Mouse (Mus musculus): Measurements from ENCODE around the gene Tshz3.

Tshz3 gene

DNA sequence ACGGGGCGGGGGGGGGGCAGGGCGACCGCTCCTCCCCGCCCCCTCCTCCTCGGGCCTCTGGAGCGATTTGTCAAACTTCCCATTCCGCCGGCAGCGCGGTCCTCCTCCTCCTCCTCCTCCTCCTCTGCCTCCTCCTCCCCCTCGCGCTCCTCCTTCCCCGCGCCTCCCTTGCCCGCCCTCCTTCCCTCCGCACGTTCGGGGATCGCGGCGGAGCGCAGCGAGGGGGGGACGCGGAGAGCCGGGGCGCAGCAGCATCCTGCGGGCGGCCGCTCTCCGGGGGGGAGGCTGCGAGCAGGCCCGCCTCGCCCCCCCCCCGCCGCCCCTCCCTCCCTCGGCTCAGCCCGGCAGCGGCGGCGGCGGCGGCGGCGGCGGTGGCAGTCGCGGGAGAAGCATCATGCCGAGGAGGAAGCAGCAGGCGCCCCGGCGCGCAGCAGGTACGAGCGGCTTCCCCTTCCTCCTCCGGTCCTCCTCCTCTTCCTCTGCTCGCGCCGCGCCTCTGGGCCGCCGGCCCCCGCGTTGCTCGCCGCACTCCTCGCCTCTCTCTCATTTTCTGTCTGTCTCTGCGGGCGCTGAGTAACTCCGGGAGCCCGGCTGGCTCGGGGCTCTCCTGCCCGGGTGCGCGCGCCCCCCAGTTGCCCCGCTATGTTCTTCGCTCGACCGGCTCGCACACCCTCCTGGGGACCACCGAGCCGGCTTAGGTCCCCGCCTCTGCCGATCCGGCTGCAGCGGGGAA is at the start of gene Tshz3:
Gene Tshz3 (plus strand): TSS at position 263 of the 733 bp plus-strand sequence.
- DNase-seq, result no peak

DNA sequence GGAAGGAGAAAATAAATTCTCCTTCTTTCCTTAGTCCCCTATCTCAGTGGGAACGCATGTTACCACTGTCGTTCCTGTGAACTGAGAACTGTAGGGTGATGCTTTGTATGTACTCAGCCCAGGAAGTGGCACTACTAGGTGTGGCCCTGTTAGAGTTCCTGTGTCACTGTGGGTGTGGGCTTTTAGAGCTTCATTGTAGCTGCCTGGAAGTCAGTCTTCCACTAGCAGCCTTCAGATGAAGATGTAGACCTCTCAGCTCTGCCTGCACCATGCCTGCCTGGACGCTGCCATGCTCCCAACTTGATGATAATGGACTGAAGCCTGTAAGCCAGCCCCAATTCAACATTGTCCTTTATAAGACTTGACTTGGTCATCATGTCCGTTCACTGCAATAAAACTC is 42.0 kb upstream of the Tshz3 start:
- DNase-seq, result no peak

DNA sequence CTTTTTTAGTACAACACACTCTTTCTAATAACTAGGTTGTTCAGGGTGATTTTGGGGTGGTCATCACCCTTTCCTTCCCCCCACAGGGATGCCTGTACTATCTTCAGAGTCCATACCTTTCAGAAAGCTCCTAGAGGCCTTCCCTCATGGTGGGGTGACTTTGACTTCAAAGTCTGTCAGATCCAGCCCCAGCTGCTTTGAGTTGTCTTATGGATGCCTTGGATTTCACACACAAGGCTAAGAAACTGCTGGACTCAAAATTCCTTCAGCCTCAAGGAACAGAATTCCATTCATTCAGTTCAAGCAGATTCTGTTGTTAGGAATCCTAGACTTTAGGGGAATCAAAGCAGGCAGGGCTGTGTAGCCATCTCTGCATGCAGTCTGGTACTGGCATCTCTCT is 41.5 kb upstream of the Tshz3 start:
- no peak for DNase-seq

DNA sequence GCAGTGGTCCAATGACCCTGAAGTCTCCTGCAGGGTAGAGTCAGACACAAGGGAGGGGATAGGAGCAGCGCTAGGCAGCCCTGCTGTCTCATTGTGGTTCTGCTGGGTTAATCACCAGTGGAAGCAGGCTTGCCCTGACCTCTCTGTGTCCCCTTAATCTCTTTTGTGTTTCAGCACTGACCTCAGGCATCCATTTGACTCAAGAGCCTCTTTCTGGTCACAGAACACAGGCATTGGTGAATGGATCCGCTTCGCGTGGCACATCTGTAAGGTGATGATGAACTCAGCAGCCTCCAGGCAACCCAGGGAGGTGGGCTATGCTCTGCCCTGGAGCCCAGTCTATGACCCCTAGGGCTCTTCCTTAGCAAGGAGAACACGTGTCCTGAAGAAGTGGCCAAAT is 39.6 kb upstream of the Tshz3 start:
- DNase-seq, result peak; percentile 58

DNA sequence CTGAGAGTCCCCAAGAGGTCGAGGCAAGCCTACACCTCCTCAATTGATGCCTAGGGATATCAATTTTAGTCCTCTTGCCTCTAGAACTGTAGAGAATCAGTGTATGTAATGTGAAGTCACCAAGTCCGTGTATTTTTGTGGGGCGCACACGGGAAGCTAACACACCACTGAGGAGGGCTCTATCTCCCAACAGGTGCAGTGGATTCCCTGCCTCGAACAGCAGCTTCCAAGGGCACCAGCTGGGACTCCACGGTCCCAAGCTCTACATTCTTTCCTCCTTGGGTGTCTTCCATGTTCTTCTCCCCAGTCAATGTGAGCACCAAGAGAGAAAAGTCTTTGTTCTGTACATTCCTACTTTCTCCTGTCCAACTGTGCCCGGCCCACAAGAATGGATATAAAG is 38.7 kb upstream of the Tshz3 start:
- DNase-seq, result no peak

DNA sequence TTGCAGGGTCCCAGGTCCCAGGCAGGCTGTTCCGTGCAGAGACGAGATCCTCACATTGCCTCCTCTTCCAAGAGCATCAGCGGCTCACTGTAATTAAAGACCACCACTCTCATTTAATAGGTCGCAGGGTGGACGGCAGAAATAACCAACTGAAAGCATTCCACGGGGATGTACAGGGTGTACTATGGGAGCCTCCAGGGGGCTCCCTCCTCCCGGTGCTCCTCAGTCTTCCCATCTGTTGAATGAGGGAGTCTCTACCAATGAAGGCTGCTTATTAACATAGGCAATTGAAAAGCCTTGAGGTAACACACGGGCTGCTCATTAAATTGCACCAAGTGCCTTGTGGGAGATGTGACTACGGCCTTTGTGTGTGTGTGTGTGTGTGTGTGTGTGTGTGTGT is 37.3 kb upstream of the Tshz3 start:
- no peak for DNase-seq

DNA sequence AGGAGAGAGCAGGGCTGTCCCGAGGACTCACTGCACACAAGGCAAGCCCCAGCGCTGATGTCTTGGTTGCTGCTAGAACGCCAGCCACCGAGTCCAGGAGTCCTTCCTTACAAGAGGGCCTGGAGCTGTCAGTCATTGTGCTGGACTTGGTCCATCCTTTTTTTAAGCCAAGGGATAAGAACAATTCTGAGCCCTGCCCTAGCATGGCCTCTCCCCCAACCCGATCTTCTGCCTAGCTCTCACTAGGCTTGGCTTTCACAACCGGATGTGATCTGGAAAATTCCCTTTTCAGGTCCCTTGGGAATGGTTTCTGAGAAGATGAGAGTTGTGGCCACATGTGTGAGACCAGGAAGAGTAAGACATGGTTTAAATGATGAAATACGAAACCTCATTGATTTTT is 34.5 kb upstream of the Tshz3 start:
- no peak for DNase-seq

DNA sequence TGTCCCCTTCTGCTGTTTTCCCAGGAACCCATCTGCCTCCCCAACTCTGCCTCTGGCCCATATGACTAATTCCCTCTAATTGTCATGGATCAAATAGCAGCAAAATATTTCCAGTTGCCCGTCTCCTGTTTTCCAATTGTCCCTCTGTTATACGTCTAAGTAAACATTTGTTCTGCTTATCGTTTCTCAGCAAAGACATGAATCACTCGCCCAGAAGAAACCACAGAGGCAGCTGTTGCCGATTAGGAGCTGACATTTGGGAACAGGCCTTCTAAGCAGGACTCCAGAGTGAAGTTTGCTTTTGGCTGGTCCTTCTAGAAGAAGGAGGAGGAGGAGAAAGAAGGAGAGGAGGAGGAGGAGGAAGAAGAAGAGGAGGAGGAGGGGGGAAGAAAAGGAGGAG is 30.2 kb upstream of the Tshz3 start:
- DNase-seq, result no peak

DNA sequence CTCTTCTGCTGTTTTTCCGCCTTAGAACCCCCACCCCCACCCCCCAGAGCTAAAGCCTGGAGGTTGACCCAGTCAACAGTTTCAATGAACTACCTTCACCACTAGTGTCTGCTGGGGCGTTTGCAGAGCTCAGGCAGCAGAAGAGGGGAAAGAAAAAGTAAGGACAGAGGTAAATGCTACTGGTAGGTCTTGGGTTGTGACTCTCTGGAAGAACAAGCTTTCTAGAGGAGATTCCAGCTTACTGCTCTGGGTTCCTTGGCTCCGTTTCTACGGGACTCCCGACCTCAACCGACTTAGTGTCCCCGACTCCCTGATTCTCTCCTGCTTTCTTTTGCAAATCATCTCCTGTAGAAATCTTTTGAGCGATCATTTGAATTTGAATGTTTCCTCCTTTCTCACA is 19.9 kb upstream of the Tshz3 start:
- DNase-seq, result no peak

DNA sequence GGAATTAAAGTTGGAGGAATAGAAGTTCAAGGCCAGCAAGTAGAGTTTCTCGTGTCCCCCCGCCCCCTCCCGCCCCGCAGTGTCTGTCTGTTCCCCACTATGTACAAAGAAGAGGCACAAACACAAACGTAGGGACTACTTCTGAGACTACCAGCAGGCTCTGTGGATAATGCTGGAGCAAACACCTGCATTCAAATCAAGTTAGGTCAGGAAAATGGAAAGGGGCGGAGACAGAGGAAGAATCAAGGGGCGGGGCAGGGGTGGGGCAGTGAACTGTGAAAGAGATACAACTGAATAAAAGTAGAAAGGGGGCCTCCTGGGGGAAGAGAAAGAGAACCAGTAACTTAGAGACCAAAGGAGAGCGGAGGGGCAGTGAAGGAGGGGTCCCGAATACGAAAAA is 19.4 kb upstream of the Tshz3 start:
- peak; percentile 43 for DNase-seq

DNA sequence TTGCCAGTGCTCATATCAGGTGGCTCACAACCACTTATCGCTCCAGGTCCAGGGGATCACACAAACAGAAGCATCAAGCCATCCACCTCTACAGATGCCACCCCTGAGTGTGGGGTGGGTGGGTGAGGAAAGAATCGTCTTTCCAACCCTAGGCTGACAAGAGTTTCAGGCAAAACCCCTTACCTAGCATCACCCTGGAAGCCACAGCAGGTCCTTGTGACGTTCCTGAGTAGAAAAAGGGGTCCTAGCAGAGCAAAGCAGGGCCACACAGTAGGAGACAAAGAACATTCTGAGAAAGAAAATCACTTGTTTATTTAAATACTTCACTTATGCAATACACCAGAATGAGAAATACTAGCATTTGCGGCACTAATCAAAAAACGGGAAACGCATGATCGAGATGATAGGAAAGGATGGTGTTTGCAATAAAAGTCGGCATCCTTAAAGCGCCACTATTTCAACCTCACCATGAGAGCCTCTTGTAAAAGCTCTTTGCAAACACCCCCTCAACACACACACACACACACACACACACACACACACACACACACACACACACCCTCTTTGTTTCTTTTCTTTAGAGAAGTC is 18.8 kb upstream of the Tshz3 start:
- DNase-seq, result no peak

DNA sequence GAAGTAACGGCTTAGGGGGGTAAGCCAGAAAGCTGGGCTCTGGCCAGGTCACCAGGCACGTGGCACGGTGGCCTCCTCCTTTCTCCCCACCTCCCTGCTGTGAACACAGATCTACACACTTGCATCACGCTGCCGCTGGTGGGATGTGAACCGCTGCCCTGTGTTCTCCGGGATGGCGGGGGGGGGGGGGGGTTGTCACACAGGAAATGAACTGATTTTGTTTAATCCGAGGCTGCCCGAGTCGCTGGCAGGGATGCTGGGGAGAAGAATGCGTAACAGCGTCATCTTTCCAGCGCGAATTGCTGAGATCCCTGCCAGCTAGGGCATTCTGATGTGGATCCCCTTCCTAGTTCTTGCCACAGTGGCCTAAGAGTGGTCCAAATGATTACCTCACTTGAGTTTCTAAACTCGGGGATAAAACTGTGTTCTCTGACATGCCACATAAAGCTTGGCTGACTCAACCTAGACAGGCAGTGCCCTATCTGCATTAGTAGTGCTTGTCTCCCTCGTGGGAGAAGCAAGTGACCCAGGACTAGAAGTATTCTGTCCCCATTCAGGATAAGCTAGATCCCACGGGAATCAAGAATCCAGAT is 18.0 kb upstream of the Tshz3 start:
- peak; percentile 49 for DNase-seq

DNA sequence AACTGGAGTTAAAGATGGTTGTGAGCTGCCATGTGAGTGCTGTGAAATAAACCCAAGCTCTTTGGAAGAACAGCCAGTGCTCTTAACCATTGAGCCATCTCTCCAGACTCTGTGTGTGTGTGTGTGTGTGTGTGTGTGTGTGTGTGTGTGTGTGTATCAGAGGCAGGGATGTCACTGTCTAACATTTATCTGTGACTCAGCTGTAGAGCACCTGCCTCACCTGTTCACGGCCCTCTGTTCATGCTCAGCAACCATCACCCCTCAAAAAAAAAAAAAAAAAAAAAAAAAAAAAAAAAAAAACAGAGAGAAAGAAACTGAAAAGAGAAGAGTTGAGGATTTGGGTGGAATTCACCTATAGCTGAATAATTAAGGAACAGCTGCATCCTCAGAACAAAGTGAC is 10.4 kb upstream of the Tshz3 start:
- DNase-seq, result no peak

DNA sequence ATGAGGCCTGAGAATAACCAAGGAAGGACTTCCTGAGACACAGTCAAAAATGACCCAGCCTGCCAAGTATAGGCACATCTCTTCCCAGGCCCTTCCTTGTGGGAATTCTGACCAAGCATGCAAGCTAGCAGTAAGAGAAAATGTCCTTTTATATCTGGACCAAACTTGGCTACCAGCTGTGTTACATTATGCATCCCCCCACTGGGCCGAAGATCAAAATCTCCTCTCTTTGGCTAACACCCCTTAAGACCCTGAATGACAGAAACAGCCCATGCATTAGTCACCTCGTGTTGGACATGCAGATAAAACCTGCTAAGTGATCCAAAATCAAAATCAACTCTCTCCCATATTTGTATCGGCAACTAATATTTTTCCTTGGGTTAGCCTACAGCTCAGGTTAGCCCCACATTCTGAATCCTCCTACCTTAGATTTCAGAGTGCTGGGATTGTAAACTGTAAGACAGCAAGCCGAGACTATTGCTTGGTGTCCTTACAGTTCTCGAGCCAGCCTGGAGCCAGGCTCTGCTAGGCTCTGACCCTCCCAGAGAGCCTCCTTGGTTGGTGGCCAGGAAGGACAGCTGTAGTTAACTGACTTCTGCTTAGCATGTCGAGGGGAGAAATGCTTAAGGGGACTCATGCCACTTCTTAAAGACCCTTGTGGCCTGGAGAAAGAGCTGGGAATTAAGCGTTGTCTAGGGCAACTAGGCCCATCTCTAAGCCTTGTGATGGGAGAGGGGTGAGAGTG is 8.7 kb upstream of the Tshz3 start:
- DNase-seq, result no peak

DNA sequence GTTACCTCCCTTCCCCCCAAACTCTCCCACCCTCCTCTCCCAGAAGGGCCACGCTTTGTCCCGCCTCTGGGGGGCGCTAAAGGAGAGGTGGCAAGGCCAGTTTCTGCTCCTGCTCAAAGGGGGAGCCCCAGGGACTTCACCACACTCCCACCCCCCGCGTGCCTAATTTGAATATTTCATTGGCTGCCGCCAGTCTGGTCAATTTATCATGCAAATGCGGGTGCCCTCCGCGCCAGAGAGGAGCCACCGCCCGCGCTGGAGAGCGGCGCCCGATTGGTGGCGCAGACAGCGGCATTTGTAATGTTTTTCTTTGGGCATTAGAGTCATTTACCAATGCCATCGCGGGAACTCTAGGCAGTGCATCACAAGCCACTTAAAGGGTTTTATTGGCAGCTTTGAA is 7.4 kb upstream of the Tshz3 start:
- DNase-seq, result no peak

DNA sequence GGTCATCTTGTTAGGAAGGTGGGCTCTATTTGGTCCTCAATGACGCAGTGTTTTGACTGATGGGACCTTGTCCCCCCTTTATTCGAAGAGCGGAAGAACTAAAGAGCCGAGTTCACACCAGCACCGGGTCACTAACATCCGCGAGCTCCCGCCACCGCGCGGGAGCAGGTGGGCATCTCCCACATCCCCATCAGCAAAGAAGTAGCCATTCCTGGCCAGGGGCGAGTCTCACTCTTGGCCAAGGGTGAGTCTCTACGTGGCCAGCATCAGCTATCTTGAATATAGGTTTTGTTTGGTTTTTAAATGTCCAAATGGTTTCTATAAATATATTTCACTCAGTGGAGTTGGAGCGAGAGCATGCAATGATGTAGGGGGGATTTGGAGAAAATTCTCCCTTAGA is 6.3 kb upstream of the Tshz3 start:
- DNase-seq, result no peak

DNA sequence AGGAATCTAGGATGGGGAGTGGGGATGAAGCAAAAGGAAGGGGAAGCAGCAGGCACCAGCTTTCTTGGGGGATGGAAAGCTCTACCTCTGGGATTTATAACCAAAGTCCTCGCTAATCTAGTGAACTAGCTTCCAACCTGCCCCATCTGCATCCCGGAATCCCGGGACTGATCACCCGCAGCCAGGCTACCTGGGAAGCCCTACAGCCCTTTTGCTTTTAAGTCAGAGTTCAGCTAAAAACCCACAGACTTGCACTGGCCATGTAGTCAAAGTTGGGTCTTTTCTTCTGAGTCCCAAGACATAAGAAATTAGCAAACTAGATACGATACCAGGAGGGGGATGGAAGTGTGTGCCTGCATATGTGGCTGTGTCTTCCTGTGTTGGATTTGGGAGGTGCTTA is 5.5 kb upstream of the Tshz3 start:
- no peak for DNase-seq

DNA sequence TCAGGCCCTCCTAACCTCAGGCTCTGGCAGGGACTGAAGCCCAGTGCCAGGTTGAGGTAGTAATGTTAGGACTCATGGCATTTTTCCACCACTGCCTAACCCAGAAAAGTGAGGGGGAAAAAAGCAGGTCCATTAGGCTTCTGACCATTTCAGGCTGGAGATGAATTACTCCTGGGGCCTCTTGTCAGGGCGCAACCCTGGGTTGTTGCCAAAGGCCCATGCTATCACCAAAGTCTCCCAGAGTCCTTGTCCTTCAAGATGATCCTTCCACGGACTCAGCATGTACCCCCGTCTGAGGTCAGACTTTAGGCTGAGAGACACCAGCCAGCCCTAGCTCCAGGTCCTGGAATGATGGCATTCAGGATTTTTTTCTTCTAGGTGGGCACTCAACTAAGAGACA is 4.8 kb upstream of the Tshz3 start:
- DNase-seq, result no peak

DNA sequence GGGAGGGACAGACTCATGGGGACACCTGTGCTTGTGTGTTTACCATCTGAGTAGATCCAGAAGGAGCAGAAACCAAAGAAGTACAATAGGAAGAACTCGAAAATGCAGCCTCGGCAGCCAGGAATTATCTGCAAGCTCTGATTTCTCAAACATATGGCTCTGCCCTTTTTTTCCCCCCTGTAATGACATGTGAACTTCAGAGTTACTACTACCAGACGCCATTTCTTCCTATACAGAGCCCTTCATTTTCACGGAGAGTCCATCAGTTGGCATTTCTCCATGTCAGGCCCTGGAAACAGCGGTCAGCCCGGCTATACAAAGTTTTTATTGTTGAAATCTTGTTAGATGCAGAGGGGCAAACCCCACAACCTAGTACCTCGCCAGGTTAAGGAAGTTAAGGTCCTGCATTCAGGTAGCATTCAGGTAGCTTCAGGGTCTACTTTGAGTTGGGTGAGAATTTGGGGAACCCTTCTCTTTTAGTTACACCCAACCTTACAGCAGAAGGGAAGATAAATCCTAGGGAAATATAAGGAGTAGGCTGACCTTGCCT is 3.2 kb upstream of the Tshz3 start:
- no peak for DNase-seq

DNA sequence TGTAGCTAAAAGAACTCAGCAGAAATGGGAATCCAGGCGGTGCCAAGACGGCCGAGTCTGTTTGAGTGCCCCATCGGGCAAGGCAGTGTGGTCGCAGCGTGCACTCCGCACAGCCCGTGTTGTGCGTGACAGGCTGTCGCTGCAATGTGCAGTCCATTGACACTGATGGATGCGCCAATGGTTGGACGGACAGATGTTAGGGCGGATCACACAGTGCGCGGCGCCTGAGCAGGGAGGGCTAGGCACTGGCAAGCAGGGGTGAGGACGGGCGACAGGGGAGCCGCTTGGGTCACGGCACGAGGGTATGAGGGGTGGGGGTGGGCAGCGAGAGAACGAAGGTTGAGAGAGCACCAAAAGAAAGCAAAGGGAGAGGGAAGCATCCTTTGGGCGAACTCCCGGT is 2.6 kb upstream of the Tshz3 start:
- DNase-seq, result no peak

DNA sequence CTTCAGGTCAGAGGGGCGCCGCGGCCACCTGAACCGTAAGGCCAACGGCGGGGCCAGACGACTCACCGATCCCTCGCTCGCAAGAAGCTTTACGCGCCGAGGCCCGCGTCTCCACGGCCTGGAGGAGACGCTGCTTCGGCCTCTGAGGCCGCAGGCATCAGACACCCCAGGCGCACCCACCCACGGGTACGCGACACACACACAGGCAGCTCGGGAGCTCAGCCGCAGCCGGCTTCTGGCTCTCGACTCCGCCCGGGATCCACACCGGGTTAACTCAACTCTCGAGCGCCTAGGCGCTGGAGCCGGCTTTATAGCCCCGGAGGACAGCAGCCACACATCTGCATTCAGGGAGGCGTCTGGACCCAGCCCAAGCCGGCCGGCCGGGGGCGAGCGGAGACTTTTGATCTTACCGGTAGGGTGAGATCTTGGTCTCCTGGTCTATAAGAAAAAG is 2.1 kb upstream of the Tshz3 start:
- DNase-seq, result peak; percentile 76

DNA sequence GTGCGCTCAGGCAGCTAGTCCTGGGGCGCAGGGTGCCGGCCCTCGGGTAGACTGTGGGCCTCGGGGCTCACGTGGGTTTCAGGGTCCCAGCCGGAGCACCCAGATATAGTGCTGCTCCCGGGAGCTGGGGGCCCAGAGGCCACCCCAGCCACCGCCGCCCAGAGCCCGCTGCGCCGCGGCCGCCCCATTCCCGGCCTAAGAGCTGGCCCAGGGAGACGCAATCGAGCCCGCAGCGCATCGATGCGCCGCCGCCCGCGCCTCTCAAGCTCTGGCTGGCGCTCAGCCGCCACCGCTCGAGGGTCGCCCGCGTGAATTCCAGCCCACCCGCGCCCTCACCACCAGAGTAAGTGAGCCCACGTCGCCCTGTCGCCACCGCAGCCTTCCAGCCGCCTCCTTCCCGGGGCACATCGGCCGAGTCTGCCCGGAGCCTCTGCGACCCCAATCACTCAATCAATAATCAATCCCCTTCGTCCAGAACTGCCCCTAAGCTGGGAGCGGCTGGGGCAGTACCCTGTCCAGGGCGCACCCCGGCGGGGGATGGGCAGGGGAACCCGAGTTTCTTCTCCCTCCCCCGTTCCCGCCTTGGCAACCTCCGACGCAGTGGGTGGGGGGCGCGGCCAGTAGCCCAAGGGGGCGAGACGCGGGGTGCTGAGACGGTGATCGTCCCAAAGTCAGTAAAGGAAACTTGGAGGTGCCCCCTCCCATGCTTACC is 1.4 kb upstream of the Tshz3 start:
- peak; percentile 91 for DNase-seq

Data from embryo, embryonic 11 days (tissue).